Mouse (Mus musculus) forelimb bud, embryonic 11.5 days (tissue): ENCODE results near the gene Gm21693.
"Not testable (repeated sequence)": the region's sequence is repeated elsewhere in the genome, so short reads cannot be mapped to it uniquely, and the experiment has no call there.

Experiments used
- DNase-seq: peaks from one replicate; pipeline ENCODE4 v3.0.0-alpha.2; 2012; ENCODE audit warnings: low read depth, low spot score

The Gm21693 gene

GRCm38 (mm10) chrY:3345229-3345628, at the start of gene Gm21693:
TSS of gene Gm21693 (minus strand) at chrY:3345329.
- DNase-seq: not testable (repeated sequence)

GRCm38 (mm10) chrY:3340661-3341060, 4.5 kb downstream of the Gm21693 start:
- DNase-seq: not testable (repeated sequence)

GRCm38 (mm10) chrY:3306349-3306748, 38.8 kb downstream of the Gm21693 start, which contains the start of gene Gm21677:
TSS of gene Gm21677 (minus strand) at chrY:3306449.
- not testable (repeated sequence) for DNase-seq
